Mouse (Mus musculus) adrenal gland, postnatal 10 days (tissue): ENCODE measurements around the gene Gins3. TPM values are rescaled to one million over a fixed set of nuclear protein-coding genes. Genes with fewer than 3 reads are reported as not detected.
A peak's percentile ranks its signal among the peaks of the same experiment; 100 is the strongest.
"Not testable (repeated sequence)": the region's sequence is repeated elsewhere in the genome, so short reads cannot be mapped to it uniquely, and the experiment has no call there.

Experiments
- DNase-seq: peaks from one replicate; pipeline ENCODE4 v3.0.0; 2021; ENCODE audit warnings: mixed read lengths
- total RNA-seq, 2 experiments: library from RNA; stranded (reverse); gene quantifications; 2 replicates each; pipeline ENCODE4 v1.2.3; 2021

The Gins3 gene
- total RNA-seq, 2 experiments from 2014 or later = 3.8 to 5.1 TPM

GRCm38 (mm10) chr8:95653351-95653750, 20.1 kb downstream of the Gins3 start:
- DNase-seq = no peak

GRCm38 (mm10) chr8:95655831-95656230, 22.6 kb downstream of the Gins3 start:
- DNase-seq = no peak

GRCm38 (mm10) chr8:95656316-95657002, 23.2 kb downstream of the Gins3 start:
- DNase-seq = no peak

DNA sequence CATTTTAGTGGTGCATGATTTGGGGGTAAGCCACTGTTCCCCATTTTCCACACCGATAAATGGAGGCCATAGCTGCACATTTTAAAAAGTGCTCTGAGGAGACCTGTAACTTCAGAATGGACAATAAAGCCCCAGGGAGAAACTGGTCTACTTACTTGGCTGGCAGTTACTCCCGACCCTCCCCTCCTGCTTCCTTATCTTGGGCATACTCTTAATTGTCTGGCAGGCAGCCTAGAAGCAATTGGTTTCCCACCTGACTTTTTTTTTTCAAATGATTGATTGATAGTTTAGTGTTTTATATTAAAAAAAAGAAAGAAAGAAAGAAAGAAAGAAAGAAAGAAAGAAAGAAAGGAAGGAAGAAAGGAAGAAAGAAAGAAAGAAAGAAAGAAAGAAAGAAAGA, 24.3 kb downstream of the Gins3 start:
- no peak for DNase-seq

DNA sequence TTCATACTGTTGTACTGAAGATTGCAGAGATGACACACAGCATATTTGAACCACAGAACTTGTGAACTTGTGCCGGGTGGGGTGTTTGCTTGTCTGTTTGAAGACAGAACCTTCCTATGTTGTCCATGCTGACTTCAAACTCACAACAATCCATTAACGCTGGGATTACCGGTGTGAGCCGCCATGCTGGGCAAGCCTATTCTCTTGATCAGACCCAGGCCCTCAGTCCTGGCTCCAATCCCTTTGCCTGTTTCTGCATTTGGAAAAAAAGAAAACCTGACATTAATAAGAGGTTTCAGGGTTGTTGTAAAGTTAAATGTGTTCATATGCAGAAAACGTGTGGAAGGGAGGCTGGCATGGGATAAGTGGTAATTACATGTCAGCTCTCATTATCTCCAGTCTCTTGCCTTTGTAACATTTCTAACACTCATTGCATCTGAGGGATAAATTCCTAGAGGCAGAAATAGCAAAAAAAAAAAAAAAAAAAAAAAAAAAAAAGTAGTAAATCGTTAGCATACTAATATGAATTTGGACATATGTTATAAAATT, 27.2 kb downstream of the Gins3 start:
- DNase-seq = no peak

DNA sequence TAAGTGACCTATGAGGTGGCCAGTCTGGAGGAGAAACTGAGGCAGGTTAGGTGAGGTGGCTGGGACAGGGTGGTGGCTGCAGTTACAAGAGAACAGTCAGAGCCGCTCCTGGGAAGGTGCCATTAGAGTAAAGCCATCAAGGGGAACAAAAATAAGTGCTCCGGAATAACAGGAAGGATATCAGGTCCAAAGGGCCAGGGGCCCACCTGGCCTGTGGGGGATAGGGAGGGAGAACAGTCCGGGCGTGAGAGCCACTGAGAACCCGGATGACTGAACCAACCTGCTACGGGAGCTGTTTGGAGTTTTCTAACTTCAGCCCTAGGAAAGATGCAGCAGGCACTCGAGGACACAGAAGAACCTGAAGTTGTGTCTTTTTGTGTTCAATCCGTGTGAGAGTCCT, 27.8 kb downstream of the Gins3 start:
- DNase-seq = no peak

- DNase-seq = no peak
Observed at GRCm38 (mm10) chr8:95661575-95661974, 28.3 kb downstream of the Gins3 start.

DNA sequence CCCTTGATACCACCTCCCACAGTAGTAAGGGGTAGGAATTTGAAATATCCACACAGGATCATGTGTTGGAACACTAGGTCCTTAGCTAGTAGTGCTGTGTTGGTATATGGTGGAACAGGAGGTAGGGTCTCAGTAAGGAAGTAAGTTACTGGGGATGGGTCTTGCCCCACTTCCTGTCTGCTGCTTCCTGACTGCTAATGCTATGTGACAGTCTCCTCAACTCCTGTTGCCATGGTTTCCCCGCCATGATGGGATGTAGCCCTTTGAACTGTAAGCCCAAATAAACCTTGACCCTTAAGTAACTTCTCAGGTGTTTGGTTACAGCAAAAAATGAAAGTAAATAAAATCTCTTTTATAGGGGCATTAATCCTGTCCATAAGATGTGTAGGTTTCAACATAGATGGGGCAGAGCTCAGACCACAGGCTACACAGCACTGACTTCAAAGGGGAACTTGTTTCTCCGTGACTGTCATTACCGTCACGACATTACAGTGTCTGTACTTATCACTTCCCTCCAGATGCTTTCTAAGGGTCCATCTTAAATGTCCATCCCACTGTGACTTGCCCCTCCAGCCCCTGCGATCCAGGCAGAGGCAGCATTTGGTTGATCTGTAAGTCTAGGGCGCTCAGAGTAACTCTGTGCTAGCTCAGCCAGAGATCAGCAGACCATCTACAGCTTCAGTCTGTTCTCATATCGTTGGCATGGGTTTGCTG, 29.8 kb downstream of the Gins3 start:
- DNase-seq = no peak

DNA sequence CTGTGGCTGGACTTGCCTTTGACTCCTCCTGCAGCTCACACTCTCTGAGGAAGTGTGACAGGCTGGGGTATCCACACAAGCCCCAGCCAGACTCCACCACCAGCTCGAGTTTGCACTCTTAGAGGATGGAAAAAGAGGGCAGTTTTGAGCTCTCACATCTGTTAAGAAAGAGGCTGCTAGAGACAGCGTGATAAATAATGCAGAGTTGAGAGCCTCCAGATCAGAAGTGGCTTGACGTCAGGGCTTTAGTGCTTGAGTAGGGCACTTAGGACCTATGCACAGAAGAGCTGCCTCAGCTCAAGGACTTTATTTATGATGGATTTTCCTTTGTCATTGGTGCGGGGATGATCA, 30.3 kb downstream of the Gins3 start:
- no peak for DNase-seq

- DNase-seq = not testable (repeated sequence)
Observed at GRCm38 (mm10) chr8:95665813-95666452, 32.7 kb downstream of the Gins3 start.

DNA sequence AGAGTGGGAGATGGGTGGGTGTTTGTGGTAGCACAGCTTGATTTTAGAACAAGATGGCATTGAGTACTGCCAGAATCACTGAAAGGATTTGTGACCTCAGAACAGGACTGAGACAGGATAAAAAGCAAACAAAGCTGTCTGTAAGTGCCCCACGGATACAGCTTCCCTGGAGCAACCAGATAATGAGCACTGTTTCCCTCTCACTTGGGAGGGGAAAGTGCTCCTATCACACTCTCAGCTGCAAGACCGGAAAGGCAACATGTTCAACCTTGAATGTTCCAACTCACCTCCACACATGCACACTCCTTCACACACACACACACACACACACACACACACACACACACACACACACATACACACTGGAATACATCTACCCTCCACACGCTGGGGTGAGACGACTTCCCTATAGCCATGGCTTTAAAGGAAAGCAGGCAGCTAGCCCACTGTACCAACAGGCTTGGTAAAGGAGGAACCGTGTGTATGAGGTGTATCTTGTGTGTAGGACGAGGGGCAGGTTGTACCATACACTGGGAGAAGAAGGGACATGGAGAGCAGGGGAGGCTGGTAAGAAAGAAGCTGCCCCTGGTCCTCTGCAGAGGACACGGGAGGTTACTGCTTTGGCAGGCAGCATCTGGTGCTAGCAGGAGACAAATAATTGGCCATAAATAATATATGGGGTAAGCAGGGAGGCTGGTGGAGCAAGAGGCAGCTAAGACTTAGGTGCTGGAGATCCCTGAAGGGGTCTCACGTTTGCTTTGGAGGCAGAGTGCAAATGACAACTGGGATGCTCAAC, 35.1 kb downstream of the Gins3 start:
- DNase-seq = no peak

DNA sequence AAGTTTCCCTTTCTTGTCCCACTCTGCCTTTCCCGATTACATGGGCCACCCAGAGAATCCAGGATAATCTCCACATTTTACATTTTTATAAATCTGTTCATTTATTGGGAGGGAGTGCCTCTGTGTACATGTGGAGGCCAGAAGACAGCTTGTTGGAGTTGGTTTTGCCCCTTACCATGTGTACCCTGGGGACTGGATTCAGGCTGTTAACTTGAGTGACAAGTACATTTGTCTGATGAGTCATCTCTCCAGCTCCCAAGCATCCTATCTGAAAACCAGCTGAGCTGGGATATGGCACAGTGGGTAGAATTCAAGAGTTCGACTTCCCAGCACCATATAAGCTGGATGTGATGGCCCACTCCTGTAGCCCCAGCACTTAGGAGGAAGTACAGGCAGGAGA, 36.7 kb downstream of the Gins3 start:
- DNase-seq = no peak

DNA sequence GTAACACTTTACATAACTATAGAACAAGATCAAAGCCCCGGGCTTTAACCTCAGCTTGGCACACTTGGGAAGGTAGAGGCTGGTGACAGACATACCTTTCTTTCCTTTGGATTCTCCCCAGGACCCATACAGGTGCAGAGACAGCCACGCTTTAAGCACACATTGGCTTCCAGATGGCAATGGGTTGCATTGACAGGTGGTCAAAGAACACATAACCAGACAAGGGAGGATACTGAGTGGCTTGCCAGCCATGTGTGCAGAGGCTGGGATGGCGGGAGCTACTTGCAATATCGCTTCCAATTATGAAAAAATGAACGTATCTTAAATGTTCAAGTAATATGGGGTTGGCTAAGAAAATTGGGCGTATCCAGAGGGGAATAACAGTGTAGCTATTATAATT, 38.6 kb downstream of the Gins3 start:
- no peak for DNase-seq

- DNase-seq = peak; percentile 57
Observed at GRCm38 (mm10) chr8:95672811-95673210, 39.6 kb downstream of the Gins3 start.

DNA sequence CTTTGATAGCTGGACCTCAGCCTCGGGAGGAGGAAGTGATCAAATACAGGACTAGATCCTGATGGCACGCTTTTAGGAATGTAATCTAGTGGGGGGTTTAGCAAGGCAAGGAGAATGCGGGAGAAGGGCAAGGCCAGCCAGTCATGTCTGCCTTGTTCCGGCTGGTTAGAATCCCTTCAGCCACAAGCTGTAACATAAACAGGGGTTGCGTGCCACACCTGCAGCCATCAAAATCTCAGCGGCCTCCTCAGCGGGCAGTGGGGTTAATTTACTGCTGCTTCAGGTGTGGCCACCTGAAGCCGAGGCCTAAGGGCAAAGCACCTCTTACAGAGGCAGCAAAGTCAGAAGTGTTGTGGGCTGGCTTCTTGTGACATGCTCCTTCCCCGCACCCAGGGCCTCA, 43.4 kb downstream of the Gins3 start, which contains the start of gene Ndrg4:
Gene Ndrg4 (plus strand): TSS at position 350 of the 400 bp plus-strand sequence.
- DNase-seq = no peak

- peak; percentile 25 for DNase-seq
Observed at GRCm38 (mm10) chr8:95677591-95678023, 44.4 kb downstream of the Gins3 start.

DNA sequence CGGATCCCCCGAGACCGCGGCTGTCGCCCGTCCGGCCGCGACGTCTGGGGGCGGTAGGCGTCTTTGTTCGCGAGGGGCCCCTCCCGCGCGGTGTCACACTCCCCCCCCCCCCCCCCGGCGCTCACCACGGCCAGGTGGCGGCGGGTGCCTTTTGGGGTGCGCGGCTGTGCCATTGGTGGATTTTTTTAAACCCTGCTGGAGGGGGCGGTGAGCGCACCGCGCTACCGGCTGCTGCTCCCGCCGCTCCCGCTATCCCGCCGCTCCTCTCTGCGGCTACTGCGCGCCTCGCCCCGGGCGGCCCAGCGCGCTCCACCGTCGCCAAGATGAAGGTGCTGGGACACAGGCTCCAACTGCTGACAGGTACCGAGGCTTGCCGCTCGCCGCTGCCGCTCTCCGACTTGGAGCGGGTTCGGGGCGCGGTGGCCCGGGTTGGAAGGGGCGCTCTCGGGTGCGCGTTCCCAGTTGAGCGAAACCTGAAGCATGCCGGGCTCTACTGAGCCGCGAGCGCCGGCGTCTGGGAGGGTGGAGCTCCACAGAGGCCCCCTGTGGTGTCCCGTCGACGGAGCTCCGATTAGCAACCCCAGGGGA, 44.9 kb downstream of the Gins3 start:
- DNase-seq = peak; percentile 32

GRCm38 (mm10) chr8:95688073-95688672, 54.9 kb downstream of the Gins3 start:
- DNase-seq = peak; percentile 51

DNA sequence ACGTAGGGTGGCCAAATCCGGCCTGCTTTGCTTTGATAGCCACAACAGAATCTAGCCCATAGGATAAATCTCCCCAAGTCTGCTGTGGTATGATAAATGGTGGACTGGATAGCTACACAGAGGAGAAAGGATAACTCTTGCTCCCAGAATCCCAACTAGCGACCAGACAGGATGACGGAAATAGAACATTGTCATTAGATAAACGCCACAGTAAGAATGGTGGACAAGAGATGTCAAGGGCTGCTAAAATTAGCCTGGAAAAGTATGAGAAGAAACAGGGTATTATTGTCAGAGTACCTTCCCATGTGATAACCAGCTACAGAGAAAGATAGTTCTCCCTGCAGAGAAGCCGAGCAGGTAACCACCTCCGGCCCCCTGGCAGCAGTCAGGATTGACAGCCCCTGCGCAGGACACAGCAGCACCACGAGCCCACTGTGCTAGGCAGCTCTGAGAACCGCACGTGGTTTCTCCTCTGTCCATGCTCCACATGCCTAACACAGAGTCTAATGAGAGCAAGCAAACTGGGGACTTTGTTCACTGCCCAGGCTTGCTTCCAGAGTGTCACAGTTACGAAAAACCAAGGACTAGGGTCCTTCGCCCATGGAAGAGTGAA, 57.8 kb downstream of the Gins3 start:
- DNase-seq = no peak

- no peak for DNase-seq
Observed at GRCm38 (mm10) chr8:95694631-95695030, 61.4 kb downstream of the Gins3 start.
